In the genomic region with DNA sequence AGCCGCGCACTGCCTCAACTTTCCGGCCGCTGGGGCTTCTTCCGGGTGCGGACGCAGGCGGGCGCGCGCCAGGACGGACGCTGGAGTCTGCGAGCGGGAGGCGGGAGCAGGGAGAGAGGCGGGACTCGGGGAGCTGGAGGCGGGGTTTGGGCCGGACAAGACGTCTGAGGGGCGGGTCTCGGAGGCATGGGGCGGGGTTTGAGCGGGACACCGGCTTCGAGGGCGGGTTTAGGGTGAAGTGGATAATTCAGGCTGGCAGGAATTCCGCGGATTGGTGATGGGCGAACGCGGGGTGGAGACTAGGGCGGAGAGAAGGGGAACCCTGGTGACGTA, we compare ENCODE assay signal across 8 mouse cellular contexts. TPM values are rescaled to one million over a fixed set of nuclear protein-coding genes. Genes with fewer than 3 reads are reported as not detected.
DNase-seq lines count a peak whose midpoint lies in the region; ATAC-seq and TF ChIP-seq lines count a peak whose summit lies in the region.

No protein-coding gene starts in this region.

- WGBS in heart, embryonic 11.5 days (ENCODE audit: insufficient replicate concordance): under 1% methylated on average over 35 of the region's 35 CpGs
- under 1% methylated on average over 35 of the region's 35 CpGs for WGBS in kidney, embryonic 16.5 days
- under 1% methylated on average over 35 of the region's 35 CpGs for WGBS in liver, adult 2 months

- H3K79me2 ChIP-seq in liver, adult 2 months (ENCODE audit: control insufficient read depth, insufficient read depth, low read length): peaks cover 4% of the 10 kb centered on the region; the same call in 1 of the 2 replicates
- peaks cover 10% of the 10 kb centered on the region for H3K79me2 ChIP-seq in myocyte (ENCODE audit: control insufficient read depth, insufficient read depth)

- H3K27me3 ChIP-seq in heart, embryonic 11.5 days (ENCODE audit: control insufficient read depth, insufficient read depth, low read length): no peaks in the 10 kb centered on the region
- H3K27me3 ChIP-seq in kidney, embryonic 16.5 days (ENCODE audit: insufficient read depth, low read length): no peaks in the 10 kb centered on the region
- no peaks in the 10 kb centered on the region for H3K27me3 ChIP-seq in liver, adult 2 months (ENCODE audit: control insufficient read depth, insufficient read depth, low read length)
- H3K27me3 ChIP-seq in myocyte (ENCODE audit: control insufficient read depth, insufficient read depth, insufficient read length): no peaks in the 10 kb centered on the region
- no peaks in the 10 kb centered on the region for H3K27me3 ChIP-seq in splenic B cell, adult 2 months (ENCODE audit: control insufficient read depth, insufficient read depth, low read length, poor library complexity, severe bottlenecking)

- no peak for TF ChIP-seq CTCF in liver, adult 2 months (IDR thresholded peaks at IDR 0.05; ENCODE audit: low read depth, low read length)

- no peaks in the 10 kb centered on the region for H3K36me3 ChIP-seq in heart, embryonic 11.5 days (ENCODE audit: control insufficient read depth, insufficient read depth, low read length)
- peaks cover 1% of the 10 kb centered on the region; the same call in 1 of the 2 replicates for H3K36me3 ChIP-seq in kidney, embryonic 16.5 days (ENCODE audit: insufficient read depth, low read length)
- H3K36me3 ChIP-seq in liver, adult 2 months (ENCODE audit: control insufficient read depth, insufficient read depth, low read length): no peaks in the 10 kb centered on the region
- peaks cover 2% of the 10 kb centered on the region for H3K36me3 ChIP-seq in myocyte (ENCODE audit: control insufficient read depth, insufficient read depth)
- no peaks in the 10 kb centered on the region for H3K36me3 ChIP-seq in splenic B cell, adult 2 months (ENCODE audit: control insufficient read depth, insufficient read depth, low read length, poor library complexity, severe bottlenecking)

- peak overlapping the region; percentile 17 for H3ac ChIP-seq in myocyte (ENCODE audit: control insufficient read depth, insufficient read length)

- peak overlapping the region; percentile 60 for H3K4me2 ChIP-seq in heart, embryonic 11.5 days
- peak overlapping the region; percentile 59 for H3K4me2 ChIP-seq in kidney, embryonic 16.5 days (replicated peaks; ENCODE audit: low read depth, low read length)
- H3K4me2 ChIP-seq in myocyte (ENCODE audit: low read depth): peak overlapping the region; percentile 64

- H3K4me1 ChIP-seq in heart, embryonic 11.5 days (ENCODE audit: control insufficient read depth, insufficient read depth, low read length): peaks cover 6% of the 10 kb centered on the region
- peaks cover 14% of the 10 kb centered on the region; the same call in 1 of the 2 replicates for H3K4me1 ChIP-seq in kidney, embryonic 16.5 days (ENCODE audit: insufficient read depth, low read length)
- no peaks in the 10 kb centered on the region for H3K4me1 ChIP-seq in liver, adult 2 months (ENCODE audit: control insufficient read depth, insufficient read depth, low read length)

- peak; percentile 63; the same call in 1 of the 2 replicates for TF ChIP-seq POLR2A in liver, adult 2 months (IDR thresholded peaks at IDR 0.05; ENCODE audit: extremely low read depth, insufficient read depth, low read length)
- TF ChIP-seq POLR2A in myocyte (IDR thresholded peaks at IDR 0.05; ENCODE audit: insufficient read length, low read depth): peak; percentile 74

- peak overlapping the region; percentile 90 for H3K9ac ChIP-seq in heart, embryonic 11.5 days (ENCODE audit: low read depth, low read length)
- peak overlapping the region; percentile 96 for H3K9ac ChIP-seq in kidney, embryonic 16.5 days (replicated peaks; ENCODE audit: low read length)
- H3K9ac ChIP-seq in liver, adult 2 months (ENCODE audit: low read depth, low read length): peak overlapping the region; percentile 87

- H3K27ac ChIP-seq in heart, embryonic 11.5 days (ENCODE audit: low read depth, low read length): peak overlapping the region; percentile 95
- peak overlapping the region; percentile 98 for H3K27ac ChIP-seq in kidney, embryonic 16.5 days (ENCODE audit: low read length)
- peak overlapping the region; percentile 79 for H3K27ac ChIP-seq in liver, adult 2 months (replicated peaks; ENCODE audit: insufficient read depth, low read depth, low read length)

- H3K9me3 ChIP-seq in heart, embryonic 11.5 days (replicated peaks; ENCODE audit: control insufficient read depth, low read length): no peaks in the 10 kb centered on the region
- no peaks in the 10 kb centered on the region for H3K9me3 ChIP-seq in kidney, embryonic 16.5 days (ENCODE audit: low read length)

- peak overlapping the region; percentile 90 for H3K4me3 ChIP-seq in heart, embryonic 11.5 days (ENCODE audit: low read depth, low read length)
- peak overlapping the region; percentile 84 for H3K4me3 ChIP-seq in kidney, embryonic 16.5 days (ENCODE audit: low read length)
- H3K4me3 ChIP-seq in liver, adult 2 months (ENCODE audit: insufficient read depth, low read depth, low read length): peak overlapping the region; percentile 95
- H3K4me3 ChIP-seq in myocyte: peak overlapping the region; percentile 64

- peak; percentile 98 for ATAC-seq in erythroblast, adult 5-6 weeks (replicated peaks; ENCODE audit: low FRiP score, poor library complexity, severe bottlenecking)
- ATAC-seq in heart, embryonic 11.5 days (replicated peaks; ENCODE audit: insufficient number of reproducible peaks, low FRiP score, low TSS enrichment): peak; percentile 95
- peak; percentile 97 for ATAC-seq in kidney, embryonic 16.5 days (ENCODE audit: low FRiP score, low TSS enrichment)

- peak; percentile 95 for DNase-seq in B cell, adult 2 months
- DNase-seq in brain, adult 2 months (ENCODE audit: low read depth, low spot score): peak; percentile 100
- DNase-seq in liver, adult 2 months (ENCODE audit: extremely low read depth, low read depth, low spot score): peak; percentile 94
- DNase-seq in splenic B cell, adult 2 months (ENCODE audit: low read depth, low spot score): peak; percentile 97

TF ChIP-seq in myocyte, 11 proteins besides CTCF, POLR2A, EP300 and RAD21:
- TF ChIP-seq USF1 (IDR thresholded peaks at IDR 0.05; ENCODE audit: low read depth) (no peak), TCF12 (IDR thresholded peaks at IDR 0.05; ENCODE audit: insufficient read depth, poor library complexity, severe bottlenecking) (no peak), SRF (IDR thresholded peaks at IDR 0.05; ENCODE audit: control insufficient read depth, insufficient read length, low read depth) (no peak), E2F4 (IDR thresholded peaks at IDR 0.05; ENCODE audit: insufficient read depth) (no peak), POLR2AphosphoS2 (IDR thresholded peaks at IDR 0.05; ENCODE audit: insufficient read length, low read depth) (no peak), CEBPB (IDR thresholded peaks at IDR 0.05; ENCODE audit: insufficient read depth, poor library complexity, severe bottlenecking) (no peak), MYOG (IDR thresholded peaks at IDR 0.05; ENCODE audit: control insufficient read depth in 1 of 3, insufficient read depth in 1 of 3, insufficient read length in 2 of 3, low read depth in 2 of 3) (no peak), MAX (IDR thresholded peaks at IDR 0.05; ENCODE audit: low read depth) (no peak), MYOD1 (IDR thresholded peaks at IDR 0.05; ENCODE audit: control insufficient read depth in 1 of 3, insufficient read length in 2 of 3, low read depth in 2 of 3) (no peak), REST (IDR thresholded peaks at IDR 0.05; ENCODE audit: insufficient read depth, insufficient read length) (no peak), TCF3 (IDR thresholded peaks at IDR 0.05; ENCODE audit: insufficient read length, low read depth) (no peak)
TF ChIP-seq in myocyte: peak in this region for 0.

RNA-seq across cellular contexts. Expression of gene Mcm9, which starts 0.4 kb away (rescaled TPM):
- total RNA-seq in erythroblast, adult 5-6 weeks (2015; ENCODE audit: low replicate concordance): 8.8 and 15.4 TPM in 2 replicates
- 14.9 and 49.1 TPM in 2 replicates for total RNA-seq in erythroblast, adult 5-6 weeks (2017; ENCODE audit: low replicate concordance)
- polyA plus RNA-seq in heart, embryonic 11.5 days (2014; fragmentation: Nextera tagmentation; extraction: Ambion mirVana): 11.2 and 11.4 TPM in 2 replicates
- polyA plus RNA-seq in kidney, embryonic 16.5 days (2015; fragmentation: Nextera tagmentation; extraction: Ambion mirVana): 9.6 and 11.6 TPM in 2 replicates
- total RNA-seq in liver, adult 2 months (2014; rRNA removed): 4.2 and 5.0 TPM in 2 replicates
- polyA plus RNA-seq in liver, adult 2 months (2012; rRNA removed): 1.3 and 1.5 TPM in 2 replicates
- 3.0 TPM for polyA plus RNA-seq in myocyte (2012; fragmentation: generic; extraction: Trizol)

RNA-seq across cellular contexts. Expression of gene Asf1a, which starts 33.3 kb away (rescaled TPM):
- 31.1 and 50.2 TPM in 2 replicates for total RNA-seq in erythroblast, adult 5-6 weeks (2015; ENCODE audit: low replicate concordance)
- total RNA-seq in erythroblast, adult 5-6 weeks (2017; ENCODE audit: low replicate concordance): 21.5 and 33.2 TPM in 2 replicates
- polyA plus RNA-seq in heart, embryonic 11.5 days (2014; fragmentation: Nextera tagmentation; extraction: Ambion mirVana): 84.0 and 88.8 TPM in 2 replicates
- polyA plus RNA-seq in kidney, embryonic 16.5 days (2015; fragmentation: Nextera tagmentation; extraction: Ambion mirVana): 98.9 and 102 TPM in 2 replicates
- 10.5 and 11.2 TPM in 2 replicates for total RNA-seq in liver, adult 2 months (2014; rRNA removed)
- polyA plus RNA-seq in liver, adult 2 months (2012; rRNA removed): 2.2 and 3.1 TPM in 2 replicates
- 14.2 TPM for polyA plus RNA-seq in myocyte (2012; fragmentation: generic; extraction: Trizol)

Comparison
In these comparisons a context has a peak if more than half of its experiments do, and no peak if none do; other contexts are left out.
1. Peak in every context shown above with its lines: DNase-seq, ATAC-seq, H3K4me3 ChIP-seq and H3K27ac ChIP-seq.